Mouse (Mus musculus) colon, adult 2 months (tissue): ENCODE results near the gene Sftpd. TPM values are rescaled to one million over a fixed set of nuclear protein-coding genes. Genes with fewer than 3 reads are reported as not detected.

ENCODE experiments used
- polyA plus RNA-seq: library from polyadenylated mRNA; depleted of rRNA; stranded (reverse); fragments of >200 nt; gene quantifications from 2 replicates; pipeline ENCODE4 v1.2.3, GENCODE M21; 2012; rRNA removed

The Sftpd gene
- polyA plus RNA-seq = not detected in 2 replicates

GRCm38 (mm10) chr14:41185059-41185821, at the start of gene Sftpd:
TSS of gene Sftpd (minus strand) at chr14:41185149.

GRCm38 (mm10) chr14:41151220-41151898, 33.6 kb downstream of the Sftpd start, which contains the start of gene Mbl1:
TSS of gene Mbl1 (plus strand) at chr14:41151458.

DNA sequence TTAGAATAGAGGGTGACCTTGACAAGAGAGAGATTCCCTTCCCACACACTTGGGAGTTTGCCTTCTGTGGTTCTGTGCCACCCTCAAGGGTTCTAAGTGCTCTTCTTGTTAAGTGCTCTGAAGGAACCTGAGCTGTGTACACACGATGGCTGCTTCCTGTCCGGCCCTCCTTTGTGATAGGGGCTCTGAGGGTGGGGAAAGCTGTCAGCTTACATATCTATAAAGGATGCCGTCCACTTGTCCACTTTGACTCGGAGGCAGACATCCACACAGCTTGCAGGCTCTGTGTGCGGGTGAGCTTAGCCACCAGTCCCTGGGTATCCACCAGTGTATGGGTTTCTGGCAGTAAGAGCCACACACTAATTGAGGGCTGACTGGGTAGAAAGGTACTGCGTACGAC, 53.4 kb downstream of the Sftpd start, which contains the start of gene Sftpa1:
Gene Sftpa1, plus strand, starts transcription at position 243 of the 400 bp plus-strand sequence.

Other genes with a start within 250 kb of the Sftpd start
- gene Tspan14, start 218.3 kb downstream of the Sftpd start, polyA plus RNA-seq = 37.8 and 40.6 TPM in 2 replicates
- gene Fam213a, start 171.4 kb downstream of the Sftpd start, polyA plus RNA-seq = 3.6 and 5.7 TPM in 2 replicates
- not detected in 2 replicates for gene Dydc2, start 115.9 kb downstream of the Sftpd start, polyA plus RNA-seq
- gene Dydc1, start 112.2 kb downstream of the Sftpd start, polyA plus RNA-seq = not detected in 2 replicates
- 0.14 and 0.42 TPM in 2 replicates for gene Mat1a, start 80.1 kb downstream of the Sftpd start, polyA plus RNA-seq
- 0.19 TPM in 1 of 2 replicates, not detected in the other for gene Sftpa1, start 53.4 kb downstream of the Sftpd start, polyA plus RNA-seq
- gene Mbl1, start 33.7 kb downstream of the Sftpd start, polyA plus RNA-seq = not detected in 2 replicates
- not detected in 2 replicates for gene Gm2832, start 93.7 kb upstream of the Sftpd start, polyA plus RNA-seq
- not detected in 2 replicates for gene Gm5798, start 163.5 kb upstream of the Sftpd start, polyA plus RNA-seq
- not detected in 2 replicates for gene Gm7945, start 201.2 kb upstream of the Sftpd start, polyA plus RNA-seq
- gene Gm6482, start 223.1 kb upstream of the Sftpd start, polyA plus RNA-seq = not detected in 2 replicates